Mouse (Mus musculus): ENCODE data around the gene Elmo3. TPM values are rescaled to one million over a fixed set of nuclear protein-coding genes. Genes with fewer than 3 reads are reported as not detected.

The Elmo3 gene
- polyA plus RNA-seq, 1 experiment, result 0.63 TPM

DNA sequence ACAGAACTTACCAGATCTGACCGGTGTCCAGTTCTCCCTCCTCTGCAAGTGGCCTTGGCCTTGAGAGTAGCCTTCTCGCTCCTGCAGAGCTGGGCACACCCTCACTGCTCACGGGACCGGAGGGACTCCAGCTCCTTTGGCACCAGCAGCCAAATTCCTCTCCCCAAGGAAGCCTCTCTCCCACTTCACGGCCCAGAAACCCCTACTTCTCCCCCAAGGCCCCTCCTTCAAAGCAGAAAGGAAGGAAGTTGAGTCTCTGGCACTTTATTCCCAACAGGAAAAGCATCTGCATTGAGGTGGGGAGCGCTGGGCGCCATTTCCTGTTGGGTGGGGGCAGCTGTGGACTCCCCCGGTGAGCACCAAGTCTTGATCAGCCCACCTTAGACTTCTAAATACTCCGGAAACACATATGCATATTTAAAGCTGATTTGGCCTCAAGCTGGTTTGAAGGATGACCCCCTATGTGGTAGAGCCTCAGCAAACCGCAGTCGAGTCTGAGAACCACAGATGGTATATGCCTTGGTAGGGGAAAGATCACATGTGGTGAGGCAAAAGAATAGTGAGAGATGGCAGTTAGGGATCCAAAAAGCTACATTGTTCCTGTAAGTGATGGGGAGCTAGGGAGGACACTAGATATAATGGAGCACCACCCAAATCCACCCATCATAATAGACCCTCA is 9.4 kb upstream of the Elmo3 start, which contains the start of gene Exoc3l:
Gene Exoc3l, minus strand, starts transcription at position 207 of the 679 bp plus-strand sequence.
- Histone ChIP-seq H3K4me1 (peaks cover 81% of the 10 kb centered on the region), H3K4me3 (replicated peaks) (peak within 1 kb of the TSS; percentile 97)

GRCm38 (mm10) chr8:105297511-105298192 is 7.7 kb upstream of the Elmo3 start, which contains the start of gene E2f4:
E2f4 (plus strand) TSS chr8:105297663.
- Histone ChIP-seq H3K27me3 (replicated peaks) (no peaks in the 10 kb centered on the region), H3K9me3 (no peaks in the 10 kb centered on the region), H3K4me1 (peaks cover 93% of the 10 kb centered on the region), H3K4me3 (replicated peaks) (peak within 1 kb of the TSS; percentile 97), H3K36me3 (replicated peaks; ENCODE audit: low read length) (peaks cover 63% of the 10 kb centered on the region)
- TF ChIP-seq GATA1 (IDR thresholded peaks at IDR 0.05; ENCODE audit: borderline replicate concordance, low read length) (no peak), FLI1 (IDR thresholded peaks at IDR 0.05; ENCODE audit: low read length) (peak; percentile 61; the same call in 1 of the 2 replicates)

More for the DNA sequence above, 9.4 kb upstream of the Elmo3 start, which contains the start of gene Exoc3l:
- Histone ChIP-seq H3K9me3 (no peaks in the 10 kb centered on the region), H3K36me3 (replicated peaks; ENCODE audit: low read length) (peaks cover 54% of the 10 kb centered on the region), H3K27me3 (replicated peaks) (no peaks in the 10 kb centered on the region)
- TF ChIP-seq GATA1 (IDR thresholded peaks at IDR 0.05; ENCODE audit: borderline replicate concordance, low read length) (no peak), FLI1 (IDR thresholded peaks at IDR 0.05; ENCODE audit: low read length) (no peak)

DNA sequence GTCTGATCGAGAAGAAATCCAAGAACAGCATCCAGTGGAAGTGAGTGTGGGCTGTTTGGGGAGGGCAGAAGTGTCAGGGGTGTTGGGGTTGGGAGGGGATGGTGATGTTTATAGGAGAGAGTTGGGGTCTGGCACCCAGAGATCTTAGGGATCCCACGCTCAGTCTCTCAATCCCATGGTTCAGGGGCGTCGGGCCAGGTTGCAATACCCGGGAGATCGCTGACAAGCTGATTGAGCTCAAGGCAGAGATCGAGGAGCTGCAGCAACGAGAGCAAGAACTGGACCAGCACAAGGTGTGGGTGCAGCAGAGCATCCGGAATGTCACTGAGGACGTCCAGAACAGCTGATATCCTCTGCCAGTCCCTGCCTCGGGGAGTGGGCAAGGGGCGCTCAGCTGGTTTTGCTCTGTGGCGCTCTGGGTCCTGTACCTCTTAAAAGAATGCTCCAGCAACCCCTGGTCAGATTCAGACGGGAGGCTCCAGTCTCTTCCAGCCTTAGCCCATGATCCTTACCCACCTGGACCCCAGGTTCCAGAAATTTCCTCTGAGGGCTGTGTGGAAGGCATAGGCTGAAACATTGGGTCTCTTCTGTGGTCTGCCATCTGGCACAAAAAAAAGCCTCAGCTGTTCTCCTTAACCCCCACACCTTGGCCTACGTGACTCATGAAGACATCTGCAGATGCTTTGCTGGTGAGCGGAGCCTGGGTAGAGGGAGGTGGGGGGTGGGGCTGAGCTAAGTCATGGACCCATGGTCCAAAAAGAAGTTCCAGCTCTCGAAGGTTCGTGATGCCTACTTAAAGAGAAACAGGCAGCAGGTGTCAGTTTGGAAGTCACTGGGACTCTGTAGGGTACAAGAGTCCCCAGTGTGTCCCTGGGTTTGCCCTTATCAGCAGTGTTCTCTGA is 6.8 kb upstream of the Elmo3 start:
- no peaks in the 10 kb centered on the region for H3K9me3 ChIP-seq
- no peak for TF ChIP-seq FLI1 (IDR thresholded peaks at IDR 0.05; ENCODE audit: low read length)
- TF ChIP-seq GATA1 (IDR thresholded peaks at IDR 0.05; ENCODE audit: borderline replicate concordance, low read length), result no peak
- peak overlapping the region; percentile 97 for H3K4me3 ChIP-seq (replicated peaks)
- H3K4me1 ChIP-seq, result peaks cover 93% of the 10 kb centered on the region
- no peaks in the 10 kb centered on the region for H3K27me3 ChIP-seq (replicated peaks)
- H3K36me3 ChIP-seq (replicated peaks; ENCODE audit: low read length), result peaks cover 62% of the 10 kb centered on the region

GRCm38 (mm10) chr8:105299962-105300361 is 5.4 kb upstream of the Elmo3 start:
- H3K36me3 ChIP-seq (replicated peaks; ENCODE audit: low read length), result peaks cover 65% of the 10 kb centered on the region
- peaks cover 96% of the 10 kb centered on the region for H3K4me1 ChIP-seq
- H3K4me3 ChIP-seq (replicated peaks), result no peak overlapping the region

DNA sequence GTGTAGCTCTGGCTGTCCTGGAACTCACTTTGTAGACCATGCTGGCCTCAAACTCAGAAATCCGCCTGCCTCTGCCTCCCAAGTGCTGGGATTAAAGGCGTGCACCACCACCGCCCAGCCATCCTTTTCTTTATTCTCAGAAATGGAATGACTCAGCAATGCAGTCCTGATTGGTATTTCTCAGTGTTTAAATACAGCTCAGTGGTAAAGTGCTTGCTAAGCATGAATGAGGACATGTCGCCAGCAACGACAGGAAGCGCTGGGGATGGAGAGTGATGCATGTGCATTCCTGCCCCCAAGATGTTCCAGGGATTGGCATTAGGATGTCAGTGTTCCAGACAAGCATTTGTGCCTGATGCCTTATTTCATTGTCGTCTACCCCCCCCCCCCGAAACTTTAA is 2.0 kb upstream of the Elmo3 start:
- peaks cover 90% of the 10 kb centered on the region for H3K36me3 ChIP-seq (replicated peaks; ENCODE audit: low read length)
- H3K9me3 ChIP-seq, result no peaks in the 10 kb centered on the region
- peak overlapping the region; percentile 66 for H3K4me3 ChIP-seq (replicated peaks)
- no peaks in the 10 kb centered on the region for H3K27me3 ChIP-seq (replicated peaks)
- TF ChIP-seq FLI1 (IDR thresholded peaks at IDR 0.05; ENCODE audit: low read length) (no peak), GATA1 (IDR thresholded peaks at IDR 0.05; ENCODE audit: borderline replicate concordance, low read length) (no peak)
- peaks cover 99% of the 10 kb centered on the region for H3K4me1 ChIP-seq

More at GRCm38 (mm10) chr8:105299962-105300361, 5.4 kb upstream of the Elmo3 start:
- no peak for TF ChIP-seq GATA1 (IDR thresholded peaks at IDR 0.05; ENCODE audit: borderline replicate concordance, low read length)
- TF ChIP-seq FLI1 (IDR thresholded peaks at IDR 0.05; ENCODE audit: low read length), result no peak
- Histone ChIP-seq H3K9me3 (no peaks in the 10 kb centered on the region), H3K27me3 (replicated peaks) (no peaks in the 10 kb centered on the region)

- no peaks in the 10 kb centered on the region for H3K27me3 ChIP-seq (replicated peaks)
- peak overlapping the region; percentile 46 for H3K4me3 ChIP-seq (replicated peaks)
- no peaks in the 10 kb centered on the region for H3K9me3 ChIP-seq
- TF ChIP-seq FLI1 (IDR thresholded peaks at IDR 0.05; ENCODE audit: low read length) (no peak), GATA1 (IDR thresholded peaks at IDR 0.05; ENCODE audit: borderline replicate concordance, low read length) (no peak)
- H3K4me1 ChIP-seq, result peaks cover 99% of the 10 kb centered on the region
- peaks cover 90% of the 10 kb centered on the region for H3K36me3 ChIP-seq (replicated peaks; ENCODE audit: low read length)
These were observed 1.5 kb upstream of the Elmo3 start for GRCm38 (mm10) chr8:105303874-105304273.

DNA sequence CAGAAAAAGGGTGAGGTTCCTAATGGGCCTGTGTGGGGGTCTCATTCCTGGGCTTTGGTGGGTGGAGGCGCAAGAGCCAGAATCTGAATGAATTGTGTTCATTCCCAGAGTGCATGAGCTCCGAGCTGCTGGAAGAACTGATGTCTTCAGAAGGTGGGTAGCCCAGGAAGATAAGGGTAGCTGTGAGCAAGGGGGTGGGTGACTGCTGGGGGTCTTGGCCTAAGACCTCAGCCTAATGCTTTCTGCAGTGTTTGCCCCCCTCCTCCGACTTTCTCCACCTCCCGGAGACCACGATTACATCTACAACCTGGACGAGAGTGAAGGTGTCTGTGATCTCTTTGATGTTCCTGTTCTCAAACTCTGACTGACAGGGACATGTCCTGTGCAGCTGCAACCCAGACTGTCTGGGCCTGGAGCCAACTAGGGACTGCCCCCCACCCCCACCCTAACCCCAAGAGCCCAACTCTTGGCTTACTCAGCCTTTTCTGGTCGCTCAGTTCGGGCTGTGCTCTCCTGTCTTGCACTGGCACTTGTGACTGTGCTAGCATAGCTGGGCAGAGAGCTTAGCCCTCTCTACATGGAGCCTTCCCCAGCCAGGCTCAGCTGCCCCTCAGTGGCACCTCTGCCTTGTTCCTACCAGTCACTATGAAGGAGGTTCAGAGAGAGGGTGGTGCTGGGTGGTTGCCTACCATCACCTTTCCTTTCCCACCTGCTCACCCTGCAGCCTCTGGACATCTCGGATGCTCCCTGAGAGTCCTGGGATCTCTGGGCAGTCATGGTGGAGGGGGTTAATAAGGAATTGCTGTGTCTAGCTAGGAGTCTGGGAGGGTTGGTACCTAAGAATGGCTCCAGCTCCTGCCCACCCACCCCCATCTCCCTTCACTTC is 833 bp upstream of the Elmo3 start:
- no peaks in the 10 kb centered on the region for H3K27me3 ChIP-seq (replicated peaks)
- peaks cover 100% of the 10 kb centered on the region for H3K4me1 ChIP-seq
- H3K36me3 ChIP-seq (replicated peaks; ENCODE audit: low read length), result peaks cover 92% of the 10 kb centered on the region
- peak overlapping the region; percentile 79 for H3K4me3 ChIP-seq (replicated peaks)
- no peak for TF ChIP-seq GATA1 (IDR thresholded peaks at IDR 0.05; ENCODE audit: borderline replicate concordance, low read length)
- TF ChIP-seq FLI1 (IDR thresholded peaks at IDR 0.05; ENCODE audit: low read length), result no peak
- no peaks in the 10 kb centered on the region for H3K9me3 ChIP-seq

GRCm38 (mm10) chr8:105306146-105306691 is 818 bp downstream of the Elmo3 start:
- Histone ChIP-seq H3K27me3 (replicated peaks) (no peaks in the 10 kb centered on the region), H3K9me3 (no peaks in the 10 kb centered on the region), H3K4me3 (replicated peaks) (peak overlapping the region; percentile 10), H3K4me1 (peaks cover 97% of the 10 kb centered on the region), H3K36me3 (replicated peaks; ENCODE audit: low read length) (peaks cover 91% of the 10 kb centered on the region)
- no peak for TF ChIP-seq FLI1 (IDR thresholded peaks at IDR 0.05; ENCODE audit: low read length)
- TF ChIP-seq GATA1 (IDR thresholded peaks at IDR 0.05; ENCODE audit: borderline replicate concordance, low read length), result no peak
